Mouse (Mus musculus): ENCODE data around the gene Khdc1c.

DNA sequence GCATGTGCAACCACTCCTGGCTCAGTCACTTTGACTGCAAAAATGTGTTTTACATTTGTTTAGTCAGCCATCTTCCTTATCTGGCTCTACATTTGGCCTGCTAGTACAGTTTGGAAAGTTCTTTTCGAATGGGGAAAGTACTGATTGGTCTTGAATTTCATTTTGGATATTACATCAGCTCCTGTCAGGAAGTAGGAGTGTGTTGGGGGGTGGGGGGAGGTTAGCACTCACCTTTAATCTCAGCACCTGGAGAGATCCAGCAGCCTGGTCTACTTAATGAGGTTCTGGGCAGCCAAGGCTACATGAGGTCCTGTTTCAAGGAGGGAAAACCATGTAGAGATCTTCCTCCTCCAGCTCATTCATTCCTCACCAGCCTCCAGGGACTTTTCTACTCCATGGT, 15.1 kb downstream of the Khdc1c start, which contains the start of gene Khdc1b:
- TF ChIP-seq USF1 (IDR thresholded peaks at IDR 0.05; ENCODE audit: low read depth) (no peak), FOSL1 (IDR thresholded peaks at IDR 0.05; ENCODE audit: insufficient read depth, low read length, poor library complexity, severe bottlenecking) (no peak)
